Mouse (Mus musculus): Measurements from ENCODE around the gene Tada2a.

The Tada2a gene

GRCm38 (mm10) chr11:84128943-84129798, at the start of gene Tada2a, which contains the start of gene Acaca:
Tada2a (minus strand) TSS chr11:84129600.
Acaca (plus strand) TSS chr11:84129672.
- DNase-seq = peak; percentile 81 to 86

- no peak for DNase-seq
Measured at GRCm38 (mm10) chr11:84178571-84178970, 49.2 kb upstream of the Tada2a start.

- DNase-seq = no peak
Measured at GRCm38 (mm10) chr11:84172539-84173435, 43.4 kb upstream of the Tada2a start.

GRCm38 (mm10) chr11:84168701-84169288, 39.4 kb upstream of the Tada2a start:
- DNase-seq = peak in 1 of 2 experiments; percentile 4

- DNase-seq = no peak
Measured at GRCm38 (mm10) chr11:84167046-84167526, 37.7 kb upstream of the Tada2a start, which contains the start of gene Gm11437. Gm11437 (minus strand) TSS chr11:84167476.

- no peak for DNase-seq
Measured at GRCm38 (mm10) chr11:84164561-84164960, 35.2 kb upstream of the Tada2a start.

- no peak for DNase-seq
Measured at GRCm38 (mm10) chr11:84164123-84164522, 34.7 kb upstream of the Tada2a start.

- no peak for DNase-seq
Measured at GRCm38 (mm10) chr11:84156535-84157262, 27.3 kb upstream of the Tada2a start.

- peak; percentile 11 to 14 for DNase-seq
Measured at GRCm38 (mm10) chr11:84150884-84151283, 21.5 kb upstream of the Tada2a start.

GRCm38 (mm10) chr11:84146081-84146480, 16.7 kb upstream of the Tada2a start:
- no peak for DNase-seq

- no peak for DNase-seq
Measured at GRCm38 (mm10) chr11:84145201-84145798, 15.9 kb upstream of the Tada2a start.

- peak; percentile 45 to 54 for DNase-seq
Measured at GRCm38 (mm10) chr11:84141752-84142151, 12.4 kb upstream of the Tada2a start.

- DNase-seq = no peak
Measured at GRCm38 (mm10) chr11:84136453-84136852, 7.1 kb upstream of the Tada2a start.

- DNase-seq = no peak
Measured at GRCm38 (mm10) chr11:84134331-84134860, 5.0 kb upstream of the Tada2a start.

GRCm38 (mm10) chr11:84129799-84130185, 392 bp upstream of the Tada2a start:
- no peak for DNase-seq

GRCm38 (mm10) chr11:84127977-84128376, 1.4 kb downstream of the Tada2a start:
- peak in 1 of 2 experiments; percentile 8 for DNase-seq

GRCm38 (mm10) chr11:84121051-84121956, 8.1 kb downstream of the Tada2a start:
- DNase-seq = no peak

- DNase-seq = no peak
Measured at GRCm38 (mm10) chr11:84117431-84117830, 12.0 kb downstream of the Tada2a start.

- no peak for DNase-seq
Measured at GRCm38 (mm10) chr11:84116221-84116620, 13.2 kb downstream of the Tada2a start.

- DNase-seq = no peak
Measured at GRCm38 (mm10) chr11:84115646-84116045, 13.8 kb downstream of the Tada2a start.

Data from B cell, adult 2 months (primary cell).